Mouse (Mus musculus): Measurements from ENCODE around the gene Dpy30.

DNA sequence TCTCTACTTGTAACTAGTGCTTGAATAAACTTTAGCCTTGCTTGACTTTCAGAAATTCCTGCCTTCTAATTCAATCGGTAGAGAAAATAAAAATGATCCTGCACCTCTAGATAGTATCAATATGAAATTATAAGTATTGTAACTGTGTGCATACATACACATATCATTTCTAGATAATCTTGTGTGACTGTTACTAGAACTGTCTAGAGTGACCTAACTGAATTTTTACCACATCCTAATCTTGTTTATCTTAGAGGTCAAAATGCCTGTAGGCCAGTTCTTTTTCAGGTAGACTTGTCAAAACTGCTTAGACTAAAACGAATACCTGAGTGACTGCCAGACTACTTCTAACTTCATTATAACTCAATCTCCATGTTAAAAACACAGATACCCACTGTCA is 53.5 kb downstream of the Dpy30 start:
- TF ChIP-seq POLR2A (IDR thresholded peaks at IDR 0.05; ENCODE audit: low read depth, low read length) (no peak), CTCF (IDR thresholded peaks at IDR 0.05; ENCODE audit: extremely low read depth, insufficient read length, insufficient replicate concordance, low read depth, low read length) (no peak)

Data from small intestine, adult 2 months (tissue).